Mouse (Mus musculus): ENCODE results near the gene Ccl5. TPM values are rescaled to one million over a fixed set of nuclear protein-coding genes. Genes with fewer than 3 reads are reported as not detected.

The Ccl5 gene
- 225 and 372 TPM in 2 replicates for polyA plus RNA-seq (2012; ENCODE audit: low replicate concordance)

GRCm38 (mm10) chr11:83530360-83530759 is at the start of gene Ccl5:
Ccl5 (minus strand) TSS chr11:83530518.

GRCm38 (mm10) chr11:83578186-83578760 is 48.0 kb upstream of the Ccl5 start, which contains the start of gene Ccl9:
Ccl9 (minus strand) TSS chr11:83578636.

GRCm38 (mm10) chr11:83522075-83522474 is 8.2 kb downstream of the Ccl5 start, which contains the start of gene Heatr9:
Heatr9 (minus strand) TSS chr11:83522175.

Other genes starting within 250 kb of the Ccl5 start
- 0.05 and 1.3 TPM in 2 replicates for gene Slfn14, start 243.8 kb downstream of the Ccl5 start, polyA plus RNA-seq (2012; ENCODE audit: low replicate concordance)
- gene Ap2b1, start 231.5 kb downstream of the Ccl5 start, polyA plus RNA-seq (2012; ENCODE audit: low replicate concordance): 27.6 and 29.1 TPM in 2 replicates
- 4.2 and 9.9 TPM in 2 replicates for gene Pex12, start 227.9 kb downstream of the Ccl5 start, polyA plus RNA-seq (2012; ENCODE audit: low replicate concordance)
- 0.06 and 0.16 TPM in 2 replicates for gene Rasl10b, start 121.4 kb downstream of the Ccl5 start, polyA plus RNA-seq (2012; ENCODE audit: low replicate concordance)
- gene Gas2l2, start 101.1 kb downstream of the Ccl5 start, polyA plus RNA-seq (2012; ENCODE audit: low replicate concordance): not detected in 2 replicates
- 1.3 and 2.4 TPM in 2 replicates for gene 1700020L24Rik, start 92.8 kb downstream of the Ccl5 start, polyA plus RNA-seq (2012; ENCODE audit: low replicate concordance)
- 1.2 and 2.1 TPM in 2 replicates for gene Mmp28, start 67.4 kb downstream of the Ccl5 start, polyA plus RNA-seq (2012; ENCODE audit: low replicate concordance)
- gene Taf15, start 57.4 kb downstream of the Ccl5 start, polyA plus RNA-seq (2012; ENCODE audit: low replicate concordance): 112 and 167 TPM in 2 replicates
- gene Heatr9, start 8.3 kb downstream of the Ccl5 start, polyA plus RNA-seq (2012; ENCODE audit: low replicate concordance): 0.16 and 0.21 TPM in 2 replicates
- 1.7 and 5.0 TPM in 2 replicates for gene Ccl9, start 48.1 kb upstream of the Ccl5 start, polyA plus RNA-seq (2012; ENCODE audit: low replicate concordance)
- gene Ccl6, start 62.6 kb upstream of the Ccl5 start, polyA plus RNA-seq (2012; ENCODE audit: low replicate concordance): 16.2 and 122 TPM in 2 replicates
- not detected in 2 replicates for gene Rpl9-ps1, start 115.1 kb upstream of the Ccl5 start, polyA plus RNA-seq (2012; ENCODE audit: low replicate concordance)
- 2.7 and 7.1 TPM in 2 replicates for gene Ccl3, start 118.8 kb upstream of the Ccl5 start, polyA plus RNA-seq (2012; ENCODE audit: low replicate concordance)
- gene Ccl4, start 132.1 kb upstream of the Ccl5 start, polyA plus RNA-seq (2012; ENCODE audit: low replicate concordance): 4.0 and 5.5 TPM in 2 replicates
- 1.1 and 1.6 TPM in 2 replicates for gene Wfdc17, start 173.5 kb upstream of the Ccl5 start, polyA plus RNA-seq (2012; ENCODE audit: low replicate concordance)
- not detected in 2 replicates for gene Wfdc18, start 178.5 kb upstream of the Ccl5 start, polyA plus RNA-seq (2012; ENCODE audit: low replicate concordance)
- 0.59 and 4.3 TPM in 2 replicates for gene Wfdc21, start 216.4 kb upstream of the Ccl5 start, polyA plus RNA-seq (2012; ENCODE audit: low replicate concordance)
- gene Heatr6, start 223.2 kb upstream of the Ccl5 start, polyA plus RNA-seq (2012; ENCODE audit: low replicate concordance): 12.9 and 13.2 TPM in 2 replicates

Measured in hematopoietic multipotent progenitor cell, adult 10-12 weeks (in vitro differentiated cells).